Mouse (Mus musculus): ENCODE results near the gene Rpl10.

GRCm38 (mm10) chrX:74298348-74298747 is 27.7 kb downstream of the Rpl10 start:
- TF ChIP-seq CTCF (IDR thresholded peaks at IDR 0.05; ENCODE audit: low read depth, low read length) (no peak), POLR2A (IDR thresholded peaks at IDR 0.05; ENCODE audit: extremely low read depth, insufficient read depth, low read length) (no peak)
